Mouse (Mus musculus) liver, embryonic 14.5 days (tissue): Measurements from ENCODE around the gene Nsrp1. TPM values are rescaled to one million over a fixed set of nuclear protein-coding genes. Genes with fewer than 3 reads are reported as not detected.

ENCODE experiments used
- ATAC-seq: fragments of 200-750 bp; cut with Nextera tagmentation; 2 replicates; pipeline ENCODE4 v1.8.0; 2017; ENCODE audit warnings: moderate number of reproducible peaks, mild to moderate bottlenecking, moderate library complexity; ENCODE audit not compliant: insufficient read depth
- DNase-seq, 3 experiments: peaks; one replicate each; pipeline ENCODE4 v3.0.0-alpha.2; 2012 to 2013; ENCODE audit warnings: low read depth in 3 of 3, low spot score in 3 of 3
- H3K27ac ChIP-seq: fragments of 300-500 bp; sonication (generic); 2 replicates; pipeline ENCODE4 v1.5.1; 2014; ENCODE audit warnings: moderate library complexity, mild to moderate bottlenecking, control low read depth, inconsistent platforms
- H3K27me3 ChIP-seq: fragments of 300-500 bp; sonication (generic); 2 replicates; pipeline ENCODE4 v1.6.1; 2014; ENCODE audit warnings: mild to moderate bottlenecking, low read length, moderate library complexity; ENCODE audit not compliant: control insufficient read depth, insufficient read depth
- H3K36me3 ChIP-seq: fragments of 300-500 bp; sonication (generic); replicated peaks from 2 replicates; pipeline ENCODE4 v1.6.1; 2014; ENCODE audit warnings: low read depth; ENCODE audit not compliant: control insufficient read depth, insufficient read depth
- H3K4me1 ChIP-seq, 2 experiments: fragments of 200-500 bp in 1 of 2; fragments of 300-500 bp in 1 of 2; sonication (generic) in 1 of 2; replicated peaks; 2 replicates each; pipeline ENCODE4 v1.6.1; 2012 to 2014; ENCODE audit warnings: antibody characterized with exemption in 1 of 2, inconsistent platforms in 1 of 2, low read length in 1 of 2; ENCODE audit not compliant: control insufficient read depth in 2 of 2, insufficient read depth in 2 of 2
- H3K4me2 ChIP-seq: fragments of 300-500 bp; sonication (generic); 2 replicates; pipeline ENCODE4 v1.6.1; 2014; ENCODE audit warnings: low read depth, mild to moderate bottlenecking, control low read depth, moderate library complexity
- H3K4me3 ChIP-seq, 2 experiments: fragments of 200-500 bp in 1 of 2; fragments of 300-500 bp in 1 of 2; sonication (generic) in 1 of 2; 2 replicates each; pipeline ENCODE4 v1.5.1; 2012 to 2014; ENCODE audit warnings: low read depth in 2 of 2, low read length in 2 of 2, mild to moderate bottlenecking in 2 of 2, control low read depth in 1 of 2, inconsistent platforms in 1 of 2, moderate library complexity in 1 of 2; ENCODE audit not compliant: insufficient read depth in 1 of 2
- H3K9ac ChIP-seq: fragments of 300-500 bp; sonication (generic); replicated peaks from 2 replicates; pipeline ENCODE4 v1.6.1; 2014; ENCODE audit warnings: mild to moderate bottlenecking, control low read depth, moderate library complexity
- H3K9me3 ChIP-seq: fragments of 300-500 bp; sonication (generic); 2 replicates; pipeline ENCODE4 v1.6.1; 2016; ENCODE audit warnings: low read length, mixed read lengths; ENCODE audit not compliant: control insufficient read depth
- CTCF ChIP-seq: IDR thresholded peaks from 2 replicates; pipeline ENCODE4 v1.5.1; 2016; ENCODE audit warnings: antibody characterized with exemption, low read depth, control low read depth
- EP300 ChIP-seq: IDR thresholded peaks from 2 replicates; pipeline ENCODE4 v1.6.1; 2016; ENCODE audit warnings: antibody characterized with exemption, low read depth
- WGBS: fragments of 180-500 bp; shearing (Covaris S2); extraction: QIAGEN DNeasy Blood & Tissue Kit; methylation state at CpG from one replicate; pipeline ENCODE4 v1.1.7; 2014; ENCODE audit not compliant: insufficient replicate concordance; 5-methylcytosine and 5-hydroxymethylcytosine counted together
- microRNA counts: library from miRNA; unstranded; fragments of <30 nt; microRNA quantifications from one replicate; lab custom pipeline; 2016
- microRNA-seq: library from miRNA; unstranded; fragments of <30 nt; microRNA quantifications from one replicate; pipeline ENCODE4, GENCODE M21; 2016
- polyA plus RNA-seq, 2 experiments: library from polyadenylated mRNA; depleted of rRNA in 1 of 2; stranded (reverse) in 1 of 2; unstranded in 1 of 2; fragments of >200 nt; fragmentation: Nextera tagmentation in 1 of 2; extraction: Ambion mirVana in 1 of 2; gene quantifications; 2 replicates each; pipeline versions ENCODE4 v1.2.1 to v1.2.3; 2012 to 2014

Gene Nsrp1
- polyA plus RNA-seq, 2 experiments: 3.8 to 22.9 TPM

DNA sequence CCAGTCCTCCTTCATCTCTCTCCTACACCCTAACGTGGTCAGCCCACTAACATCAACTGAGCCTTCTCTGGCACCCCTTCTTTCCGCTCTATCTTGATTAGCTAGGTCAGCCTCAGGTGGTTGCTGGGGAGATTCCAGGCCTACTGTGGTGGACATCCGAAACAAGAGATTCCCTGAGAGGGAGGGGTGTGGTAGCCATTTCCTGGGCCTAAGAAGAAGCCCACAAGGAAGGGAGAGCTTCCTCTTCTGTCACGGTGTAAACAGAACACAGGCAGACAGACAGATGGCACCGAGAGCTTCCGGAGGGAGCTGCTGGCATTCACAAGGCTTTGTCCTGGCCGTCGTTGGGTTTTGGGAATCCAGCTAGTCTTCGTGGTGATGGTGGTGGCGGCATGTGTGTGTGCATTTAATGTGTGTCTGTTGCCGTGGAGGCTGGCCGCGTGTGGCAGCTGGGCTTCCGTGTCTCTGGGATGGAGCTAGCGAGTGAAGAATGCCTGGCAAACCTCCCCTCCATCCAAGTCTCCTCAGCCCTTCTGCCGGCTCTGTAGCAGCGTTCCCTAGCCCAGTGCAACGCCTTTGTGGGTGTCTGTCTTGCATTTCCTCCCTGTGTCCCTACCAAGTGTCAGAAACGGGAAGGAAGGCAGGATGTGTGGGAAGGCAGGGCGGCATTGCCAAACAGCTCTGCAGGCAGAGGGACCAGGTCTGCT is 82.1 kb downstream of the Nsrp1 start:
- H3K4me1 ChIP-seq: peaks cover 0 to 5% of the 10 kb centered on the region in 2 experiments; a peak in 1 of 4 replicates
- no peak overlapping the region for H3K27ac ChIP-seq
- H3K27me3 ChIP-seq: peaks cover 45% of the 10 kb centered on the region
- H3K9me3 ChIP-seq: no peaks in the 10 kb centered on the region
- no peak for DNase-seq
- 22% methylated on average over 20 of the region's 20 CpGs for WGBS
- H3K9ac ChIP-seq: no peak overlapping the region
- no peak overlapping the region for H3K4me2 ChIP-seq
- no peak for ATAC-seq
- H3K4me3 ChIP-seq: no peak overlapping the region
- H3K36me3 ChIP-seq: no peaks in the 10 kb centered on the region
- TF ChIP-seq CTCF (no peak), EP300 (no peak)

MicroRNA genes within 50 kb of the gene (microRNA counts, 519-probe panel; counts per million panel counts)
- microRNA mmu-miR-423-3p (lab: Ali Mortazavi, UCI): 5,816 counts per million, percentile 41 among the panel's probes with 10 or more counts
- microRNA mmu-miR-423-5p (lab: Ali Mortazavi, UCI): 5,173 counts per million, percentile 23 among the panel's probes with 10 or more counts

Small RNA genes lying within 50 kb of the gene (microRNA-seq; reads per million reads assigned to microRNA genes)
- gene Mir423: 7,642 reads per million, percentile 90 among the genes with 10 or more reads in this experiment

Other genes with a start within 250 kb of the Nsrp1 start
- gene Cpd, start 231.4 kb downstream of the Nsrp1 start, polyA plus RNA-seq (2012; rRNA removed): 5.9 and 7.2 TPM in 2 replicates
- gene Cpd, start 231.4 kb downstream of the Nsrp1 start, polyA plus RNA-seq (2014; fragmentation: Nextera tagmentation; extraction: Ambion mirVana): 8.2 and 8.5 TPM in 2 replicates
- not detected in 2 replicates for gene Tmigd1, start 176.3 kb downstream of the Nsrp1 start, polyA plus RNA-seq (2012; rRNA removed)
- gene Tmigd1, start 176.3 kb downstream of the Nsrp1 start, polyA plus RNA-seq (2014; fragmentation: Nextera tagmentation; extraction: Ambion mirVana): not detected in 2 replicates
- gene Blmh, start 153.6 kb downstream of the Nsrp1 start, polyA plus RNA-seq (2012; rRNA removed): 10.3 and 16.2 TPM in 2 replicates
- 34.7 and 37.1 TPM in 2 replicates for gene Blmh, start 153.6 kb downstream of the Nsrp1 start, polyA plus RNA-seq (2014; fragmentation: Nextera tagmentation; extraction: Ambion mirVana)
- gene Slc6a4, start 79.8 kb downstream of the Nsrp1 start, polyA plus RNA-seq (2012; rRNA removed): 2.4 and 2.7 TPM in 2 replicates
- 1.6 and 3.0 TPM in 2 replicates for gene Slc6a4, start 79.8 kb downstream of the Nsrp1 start, polyA plus RNA-seq (2014; fragmentation: Nextera tagmentation; extraction: Ambion mirVana)
- 0.13 and 0.27 TPM in 2 replicates for gene Efcab5, start 110.5 kb upstream of the Nsrp1 start, polyA plus RNA-seq (2012; rRNA removed)
- 0.05 and 0.23 TPM in 2 replicates for gene Efcab5, start 110.5 kb upstream of the Nsrp1 start, polyA plus RNA-seq (2014; fragmentation: Nextera tagmentation; extraction: Ambion mirVana)
- 2.0 and 2.5 TPM in 2 replicates for gene Ssh2, start 137.9 kb upstream of the Nsrp1 start, polyA plus RNA-seq (2012; rRNA removed)
- 3.6 and 4.2 TPM in 2 replicates for gene Ssh2, start 137.9 kb upstream of the Nsrp1 start, polyA plus RNA-seq (2014; fragmentation: Nextera tagmentation; extraction: Ambion mirVana)